Mouse (Mus musculus) E14TG2a.4 (cell line): ENCODE measurements around the gene Grin3a.

Experiments used
- CTCF ChIP-seq: conservative IDR thresholded peaks from 2 replicates; pipeline ENCODE4 v1.5.1; 2014; ENCODE audit warnings: low read length
- POU5F1 ChIP-seq: IDR thresholded peaks from 2 replicates; pipeline ENCODE4 v1.6.1; 2014; ENCODE audit warnings: low read length, borderline replicate concordance

DNA sequence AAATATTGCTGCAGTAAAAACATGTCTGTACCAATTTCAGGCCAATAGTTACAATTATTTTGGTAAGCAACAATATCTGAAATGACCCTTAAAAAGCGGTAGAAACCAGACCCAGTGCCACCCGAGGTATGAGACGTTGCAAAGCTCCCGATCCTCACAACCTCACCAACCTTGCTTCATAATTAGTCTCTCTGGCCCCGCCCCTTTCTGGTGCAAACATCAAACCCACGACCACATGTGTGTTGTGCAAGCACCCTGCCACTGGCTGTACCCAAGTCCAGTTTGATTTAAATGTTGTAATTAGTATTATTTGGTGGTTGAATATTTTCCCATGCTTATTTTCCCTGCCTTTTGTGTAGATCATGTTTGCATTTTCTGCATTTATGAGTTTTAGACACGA, 168.8 kb downstream of the Grin3a start:
- no peak for TF ChIP-seq CTCF
- TF ChIP-seq POU5F1, result no peak
